Mouse (Mus musculus) C2C12 (cell line): ENCODE results near the gene Lhx5.

Experiments used
- CEBPB ChIP-seq: IDR thresholded peaks from one replicate; pipeline ENCODE4 v1.6.1; 2011; ENCODE audit warnings: low read depth, mild to moderate bottlenecking, control low read depth, moderate library complexity
- CTCF ChIP-seq: IDR thresholded peaks from one replicate; pipeline ENCODE4 v1.5.1; 2011; ENCODE audit not compliant: control insufficient read depth, insufficient read depth, insufficient read length
- FOSL1 ChIP-seq: IDR thresholded peaks from one replicate; pipeline ENCODE4 v1.8.0; 2011; ENCODE audit warnings: mild to moderate bottlenecking, low read length; ENCODE audit not compliant: poor library complexity, insufficient read depth, severe bottlenecking
- MAX ChIP-seq: IDR thresholded peaks from one replicate; pipeline ENCODE4 v1.6.1; 2011; ENCODE audit warnings: mild to moderate bottlenecking, control low read depth
- USF1 ChIP-seq: IDR thresholded peaks from one replicate; pipeline ENCODE4 v1.6.1; 2011; ENCODE audit warnings: low read depth, mild to moderate bottlenecking, control low read depth, moderate library complexity

GRCm38 (mm10) chr5:120433135-120433760 lies 1.7 kb downstream of the Lhx5 start:
- no peak for TF ChIP-seq FOSL1
- no peak for TF ChIP-seq CTCF
- no peak for TF ChIP-seq USF1
- no peak for TF ChIP-seq CEBPB
- TF ChIP-seq MAX = no peak
